Mouse (Mus musculus) layer of hippocampus, adult 2 months (tissue): ENCODE measurements around the gene Depdc1b. TPM values are rescaled to one million over a fixed set of nuclear protein-coding genes. Genes with fewer than 3 reads are reported as not detected.

ENCODE experiments used
- DNase-seq, 2 experiments: peaks; one replicate each; pipeline ENCODE4 v3.0.0; 2022; ENCODE audit warnings: low spot score in 2 of 2
- H3K27ac ChIP-seq: fragments of 200-600 bp; 2 replicates; pipeline ENCODE4 v1.8.1; 2022
- H3K4me3 ChIP-seq: fragments of 200-600 bp; 2 replicates; pipeline ENCODE4 v1.8.1; 2022; ENCODE audit warnings: mild to moderate bottlenecking
- CTCF ChIP-seq: fragments of 200-600 bp; conservative IDR thresholded peaks from 2 replicates; pipeline ENCODE4 v1.8.1; 2022; ENCODE audit warnings: antibody characterized with exemption, mild to moderate bottlenecking, moderate library complexity
- long read RNA-seq, 2 experiments: library from polyadenylated mRNA; stranded (forward); transcript quantifications; one replicate each; pipeline ENCODE4 v2.0.0; 2021; ENCODE audit warnings: borderline mapping rate in 2 of 2
- total RNA-seq, 2 experiments: library from RNA; stranded (reverse); gene quantifications; 2 replicates each; pipeline ENCODE4 v1.2.3; 2021

The Depdc1b gene
- under 1 TPM; 0.33 to 0.34 TPM for total RNA-seq
- long read RNA-seq, experiment 1, result 0 reads
- long read RNA-seq, experiment 2, partial matches to known transcripts, result 0 of 1 reads
- long read RNA-seq, experiment 2, other reads (novel, unspliced or antisense), result 0 of 1 reads

DNA sequence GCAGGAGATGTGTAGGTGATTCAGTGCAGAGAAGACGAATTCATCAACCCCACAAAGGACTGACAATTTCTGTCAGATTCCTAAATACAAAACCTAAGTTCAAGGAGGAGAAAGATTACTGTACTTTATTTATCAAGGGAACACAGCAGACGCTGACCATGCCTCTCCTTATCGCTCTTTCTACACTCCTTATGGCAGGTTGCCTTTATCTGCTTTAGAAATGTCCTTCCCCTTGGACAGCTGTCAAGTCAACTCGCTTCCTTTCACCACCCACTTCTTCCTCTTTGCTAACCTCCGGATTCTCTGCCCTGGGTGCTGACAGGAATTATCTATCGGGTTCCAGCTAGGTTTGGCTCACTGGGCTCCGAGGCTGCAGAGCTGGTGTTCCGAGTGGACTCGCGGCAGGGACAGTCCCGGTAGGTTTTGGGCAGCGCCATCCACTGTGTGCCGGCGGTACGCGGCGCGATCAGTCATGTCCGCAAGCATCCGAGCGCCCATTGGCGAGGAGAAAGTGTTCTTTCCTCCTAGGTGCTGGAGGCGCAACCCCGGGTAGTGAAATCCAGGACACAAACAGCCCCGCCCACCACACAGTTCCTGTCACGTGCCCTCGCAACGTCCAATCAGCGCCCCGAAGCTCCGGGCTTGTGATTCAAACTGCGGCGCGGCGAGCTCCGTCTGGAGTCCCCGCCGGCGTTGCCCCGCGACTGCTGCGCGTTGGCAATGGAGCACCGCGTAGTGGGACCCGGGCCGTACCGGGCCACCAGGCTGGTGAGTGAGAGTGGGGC lies at the start of gene Depdc1b:
Gene Depdc1b (plus strand): TSS at position 631 of the 785 bp plus-strand sequence.
- peak; percentile 74 for TF ChIP-seq CTCF
- H3K27ac ChIP-seq, result peak within 1 kb of the TSS; percentile 71
- peak; percentile 91 to 93 for DNase-seq
- H3K4me3 ChIP-seq, result peak within 1 kb of the TSS; percentile 70

GRCm38 (mm10) chr13:108267841-108268634 lies 48.1 kb upstream of the Depdc1b start:
- no peak for DNase-seq
- Histone ChIP-seq H3K4me3 (no peak overlapping the region), H3K27ac (no peak overlapping the region)
- TF ChIP-seq CTCF, result no peak

DNA sequence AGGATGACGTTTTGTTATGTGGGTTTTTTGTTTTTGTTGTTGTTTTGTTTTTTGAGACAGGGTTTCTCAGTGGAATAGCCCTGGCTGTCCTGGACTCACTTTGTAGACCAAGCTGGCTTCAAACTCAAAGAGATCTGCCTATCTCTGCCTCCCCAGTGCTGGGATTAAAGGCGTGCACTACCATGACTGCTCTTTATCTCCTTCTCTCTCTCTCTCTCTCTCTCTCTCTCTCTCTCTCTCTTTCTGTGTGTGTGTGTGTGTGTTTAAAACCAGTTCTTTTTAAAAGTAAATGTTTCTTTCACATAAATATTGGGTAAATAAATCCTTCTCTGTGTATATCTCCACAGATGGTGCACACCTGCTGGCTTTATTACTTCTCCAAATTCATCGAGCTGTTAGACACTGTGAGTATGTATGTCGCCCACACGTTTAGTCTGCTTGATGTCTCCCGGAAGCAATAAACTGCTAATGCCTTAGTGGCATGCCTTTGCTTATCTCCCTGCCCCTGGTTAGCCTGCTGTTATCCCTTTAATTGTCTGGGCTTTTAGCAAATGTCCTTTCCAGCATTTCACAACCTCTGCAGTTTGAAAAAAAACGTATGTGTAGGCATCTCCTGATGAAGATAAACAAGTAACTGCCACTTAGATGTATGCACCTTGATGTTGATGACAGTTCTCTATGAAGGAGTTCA lies 44.5 kb upstream of the Depdc1b start:
- H3K4me3 ChIP-seq, result no peak overlapping the region
- no peak for TF ChIP-seq CTCF
- DNase-seq, result no peak
- H3K27ac ChIP-seq, result no peak overlapping the region

- H3K4me3 ChIP-seq, result no peak overlapping the region
- DNase-seq, result no peak
- no peak overlapping the region for H3K27ac ChIP-seq
- TF ChIP-seq CTCF, result no peak
These were observed 43.8 kb upstream of the Depdc1b start for GRCm38 (mm10) chr13:108272332-108272731.

DNA sequence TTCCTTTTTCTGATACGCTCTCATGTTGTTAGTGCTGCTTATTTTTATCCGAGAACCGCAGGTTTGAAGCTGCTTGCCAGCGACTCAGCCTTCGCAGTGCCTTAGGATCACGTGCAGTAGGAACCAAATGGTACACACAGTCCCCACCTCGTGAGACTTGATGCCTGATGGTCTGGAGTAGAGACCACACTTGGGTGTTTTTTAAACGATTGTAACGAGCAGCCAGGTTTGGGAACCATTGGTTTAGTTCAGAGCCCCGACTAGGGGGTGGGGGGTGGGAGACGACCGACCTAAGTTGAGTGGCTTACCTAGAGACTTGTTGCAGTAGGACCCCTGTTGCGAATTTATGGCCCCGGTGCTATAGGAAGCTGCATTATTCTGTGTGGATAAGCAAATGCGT lies 43.1 kb upstream of the Depdc1b start:
- TF ChIP-seq CTCF, result no peak
- Histone ChIP-seq H3K4me3 (no peak overlapping the region), H3K27ac (no peak overlapping the region)
- no peak for DNase-seq

DNA sequence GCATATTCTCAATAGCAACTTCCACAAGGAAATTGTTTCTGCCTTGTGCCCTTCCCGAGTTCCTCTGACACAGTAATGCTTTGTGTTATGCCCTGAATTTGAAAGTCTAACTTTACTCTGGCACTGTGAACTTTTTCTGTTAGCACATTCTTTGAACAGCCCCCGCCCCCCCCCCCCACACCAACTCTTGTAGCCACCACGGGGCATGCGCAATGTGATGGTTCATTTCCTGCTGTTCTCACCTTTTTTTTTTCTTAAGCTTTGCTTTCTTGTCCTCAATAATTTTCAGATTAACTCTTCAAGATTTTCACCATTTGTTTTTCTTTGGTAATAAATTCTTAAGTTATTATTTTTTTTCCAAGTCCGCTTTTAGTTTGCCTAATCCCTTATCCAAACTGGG lies 42.7 kb upstream of the Depdc1b start:
- DNase-seq, result no peak
- Histone ChIP-seq H3K4me3 (no peak overlapping the region), H3K27ac (no peak overlapping the region)
- no peak for TF ChIP-seq CTCF

GRCm38 (mm10) chr13:108276561-108276960 lies 39.6 kb upstream of the Depdc1b start:
- Histone ChIP-seq H3K4me3 (no peak overlapping the region), H3K27ac (no peak overlapping the region)
- no peak for DNase-seq
- no peak for TF ChIP-seq CTCF

DNA sequence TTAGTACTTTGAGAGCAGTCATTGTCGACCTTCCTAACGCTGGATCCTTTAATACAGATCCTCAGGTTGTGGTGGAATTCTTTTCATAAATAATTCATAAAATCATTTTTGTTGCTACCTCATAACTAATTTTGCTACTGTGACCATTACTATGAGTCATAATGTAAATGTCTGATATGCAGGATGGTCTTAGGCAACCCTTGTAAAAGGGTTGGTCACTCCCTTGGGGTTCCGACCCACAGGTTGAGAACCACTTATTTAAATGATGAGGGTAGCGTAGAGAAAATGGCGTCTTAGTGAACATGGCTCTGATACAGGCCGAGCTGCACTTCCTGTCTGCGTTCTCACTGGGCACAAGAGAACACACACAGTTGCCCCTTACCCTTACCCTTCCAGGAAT lies 38.8 kb upstream of the Depdc1b start:
- Histone ChIP-seq H3K27ac (no peak overlapping the region), H3K4me3 (no peak overlapping the region)
- TF ChIP-seq CTCF, result no peak
- DNase-seq, result no peak

DNA sequence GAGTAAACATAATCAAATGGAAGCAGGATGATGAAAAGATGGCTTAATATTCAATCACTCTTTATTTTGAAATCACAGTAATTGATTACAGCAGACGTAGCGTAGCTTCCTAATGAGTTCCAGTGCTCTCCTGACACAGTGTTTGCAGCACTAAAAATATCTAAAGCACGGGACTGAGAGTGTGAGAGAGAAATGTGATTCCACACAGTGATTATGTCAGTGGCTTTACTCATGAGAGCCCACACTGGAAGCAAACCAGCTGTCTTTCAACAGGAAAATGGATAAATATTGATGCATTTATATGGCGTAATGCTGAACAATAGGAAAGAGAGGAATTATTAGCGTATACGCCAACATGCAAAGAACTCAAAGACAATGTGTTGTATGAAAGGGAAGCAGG lies 37.5 kb upstream of the Depdc1b start:
- no peak for TF ChIP-seq CTCF
- DNase-seq, result peak in 1 of 2 experiments; percentile 8
- H3K27ac ChIP-seq, result no peak overlapping the region
- no peak overlapping the region for H3K4me3 ChIP-seq

GRCm38 (mm10) chr13:108284312-108284711 lies 31.8 kb upstream of the Depdc1b start:
- no peak overlapping the region for H3K4me3 ChIP-seq
- TF ChIP-seq CTCF, result no peak
- no peak for DNase-seq

GRCm38 (mm10) chr13:108287953-108288352 lies 28.2 kb upstream of the Depdc1b start:
- no peak for TF ChIP-seq CTCF
- Histone ChIP-seq H3K27ac (no peak overlapping the region), H3K4me3 (no peak overlapping the region)
- no peak for DNase-seq

More at GRCm38 (mm10) chr13:108284312-108284711, 31.8 kb upstream of the Depdc1b start:
- no peak overlapping the region for H3K27ac ChIP-seq

GRCm38 (mm10) chr13:108289436-108289835 lies 26.7 kb upstream of the Depdc1b start:
- H3K27ac ChIP-seq, result no peak overlapping the region
- TF ChIP-seq CTCF, result no peak
- H3K4me3 ChIP-seq, result no peak overlapping the region
- no peak for DNase-seq

- Histone ChIP-seq H3K4me3 (no peak overlapping the region), H3K27ac (no peak overlapping the region)
- no peak for TF ChIP-seq CTCF
- no peak for DNase-seq
These were observed 25.8 kb upstream of the Depdc1b start for GRCm38 (mm10) chr13:108290314-108290713.
